Mouse (Mus musculus) right cerebral cortex, adult 18-20 months (tissue): ENCODE measurements around the gene Cdhr5.

Experiments used
- DNase-seq: peaks from one replicate; pipeline ENCODE4 v3.0.0; 2022; ENCODE audit warnings: mixed read lengths

Gene Cdhr5

DNA sequence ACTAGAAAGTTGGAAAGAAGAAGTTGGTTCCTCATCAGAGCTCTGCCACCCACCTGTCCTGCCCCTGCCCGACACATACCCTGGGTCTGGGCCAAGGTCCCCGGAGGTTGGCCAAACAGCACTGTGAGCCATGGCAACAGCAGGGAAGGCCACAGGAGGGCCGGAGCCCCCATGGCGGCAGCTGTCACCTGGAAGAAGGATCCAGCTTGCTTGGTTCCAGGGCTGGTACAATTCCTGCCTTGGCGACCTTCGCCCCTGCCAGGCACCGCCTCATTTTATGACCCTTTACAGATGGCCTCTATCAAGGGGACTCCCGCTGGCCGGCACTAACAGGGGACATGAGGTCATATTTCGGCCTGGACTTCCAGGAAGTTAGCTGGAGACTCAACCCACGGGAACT lies at the start of gene Cdhr5:
Gene Cdhr5 (minus strand): TSS at position 241 of the 400 bp plus-strand sequence.
- DNase-seq = no peak

- no peak for DNase-seq
Measured at GRCm38 (mm10) chr7:141324686-141325085, 48.1 kb upstream of the Cdhr5 start.

GRCm38 (mm10) chr7:141319446-141319845 lies 42.9 kb upstream of the Cdhr5 start:
- no peak for DNase-seq

GRCm38 (mm10) chr7:141317619-141318132 lies 41.1 kb upstream of the Cdhr5 start:
- no peak for DNase-seq

DNA sequence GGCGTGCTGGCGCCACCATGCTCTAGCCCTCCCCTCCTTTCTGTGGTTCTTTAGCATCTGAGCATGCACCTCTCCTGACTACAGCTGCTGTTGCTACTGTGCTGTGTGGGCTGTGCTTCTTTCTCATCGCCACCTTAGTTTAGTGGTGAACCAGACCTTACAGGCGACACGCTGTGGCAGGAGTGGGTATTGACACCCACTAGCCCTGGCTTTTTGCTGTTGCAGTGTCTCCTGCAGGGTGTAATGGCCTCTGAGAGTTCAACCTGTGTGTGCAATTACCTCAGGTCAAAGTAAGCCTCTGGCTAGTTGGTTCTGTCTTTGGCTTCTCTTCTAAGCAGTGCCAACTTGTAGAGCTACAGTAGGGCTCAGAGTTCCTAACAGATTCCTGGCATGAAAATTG lies 39.4 kb upstream of the Cdhr5 start:
- DNase-seq = peak; percentile 58

DNA sequence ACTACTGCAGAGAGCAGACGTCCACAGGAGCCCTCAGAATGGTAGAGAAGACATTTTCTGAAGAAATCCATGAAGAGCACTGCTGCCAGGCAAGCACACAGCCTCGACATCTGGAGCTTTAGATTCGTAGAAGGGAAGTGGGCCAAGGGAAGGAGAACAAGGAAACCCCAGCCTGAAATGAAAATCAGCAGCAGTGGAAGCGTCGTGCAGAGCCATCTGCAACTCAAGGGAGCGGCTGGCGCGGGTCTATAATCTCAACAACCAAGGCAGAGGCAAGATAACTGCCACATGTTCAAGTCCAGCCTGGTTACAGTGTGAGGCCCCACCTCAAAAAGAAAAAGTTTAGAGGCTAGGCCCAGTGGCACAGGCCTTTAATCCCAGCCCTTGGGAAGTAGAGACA lies 38.5 kb upstream of the Cdhr5 start:
- DNase-seq = no peak

DNA sequence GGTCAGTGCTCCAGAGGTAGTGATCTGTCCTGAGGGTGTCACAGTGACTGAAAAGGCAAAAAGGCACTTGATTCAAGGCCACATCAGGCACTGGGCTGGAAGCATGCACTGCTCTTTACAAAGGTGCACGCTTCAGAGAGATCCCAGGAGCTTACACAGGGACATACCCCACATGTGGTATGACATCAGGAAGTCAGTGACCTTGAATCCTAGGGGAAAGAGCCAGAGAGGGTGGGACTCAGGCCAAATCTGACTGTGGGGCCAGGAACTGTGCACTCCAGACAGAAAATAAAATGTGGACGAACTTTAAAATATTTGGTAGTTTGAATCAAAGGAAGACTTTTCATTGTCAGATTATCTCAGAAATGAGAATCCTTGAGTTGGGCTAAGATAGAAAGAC lies 37.8 kb upstream of the Cdhr5 start:
- no peak for DNase-seq

DNA sequence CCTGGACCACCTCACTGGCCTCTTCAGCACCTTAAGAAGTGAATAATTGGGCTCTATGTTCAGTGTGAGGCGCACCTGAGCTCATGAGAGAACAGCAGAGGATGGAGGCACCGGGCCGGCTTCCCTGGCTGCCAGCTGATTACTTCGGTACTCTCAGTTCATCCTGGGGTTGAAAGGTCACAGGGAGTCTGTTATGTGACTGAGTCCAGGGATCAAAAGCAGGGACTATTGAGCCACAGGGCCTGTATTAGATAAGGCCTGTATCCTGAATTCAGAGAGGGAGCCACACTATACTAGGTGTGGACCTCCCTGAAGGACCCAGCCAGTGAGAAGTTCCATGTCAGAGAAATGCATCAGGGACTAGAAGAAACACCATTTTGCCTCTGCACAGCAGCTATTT lies 28.0 kb upstream of the Cdhr5 start:
- DNase-seq = no peak

DNA sequence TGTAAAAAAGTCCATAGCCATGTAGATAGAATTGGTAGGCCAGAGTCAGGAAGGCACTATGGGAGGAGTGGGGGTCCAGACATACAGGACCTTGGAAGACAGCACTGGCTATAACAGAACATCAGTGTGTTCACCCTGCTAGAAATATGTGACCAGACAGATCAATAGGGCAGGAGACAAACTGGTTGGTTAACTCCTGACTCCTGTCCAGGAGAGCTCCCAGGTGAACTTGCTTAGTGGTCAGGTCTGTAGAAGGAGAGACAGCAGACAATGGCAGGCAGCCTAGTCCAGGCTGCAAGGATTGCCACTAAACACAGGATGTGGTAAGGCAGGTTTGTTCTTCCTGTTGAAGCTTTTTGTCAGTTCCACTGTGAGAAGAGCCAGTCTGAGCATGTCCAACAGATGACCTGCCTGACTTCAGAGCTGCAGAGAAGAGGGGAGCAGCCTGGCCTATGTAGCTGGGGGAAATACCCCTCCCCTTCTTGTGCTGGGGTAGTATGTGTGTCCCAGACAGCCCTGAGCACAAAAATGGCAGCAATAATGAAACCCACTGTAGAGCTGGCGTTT lies 26.2 kb upstream of the Cdhr5 start:
- no peak for DNase-seq

GRCm38 (mm10) chr7:141301386-141301785 lies 24.8 kb upstream of the Cdhr5 start:
- DNase-seq = no peak

GRCm38 (mm10) chr7:141299175-141299574 lies 22.6 kb upstream of the Cdhr5 start:
- no peak for DNase-seq

DNA sequence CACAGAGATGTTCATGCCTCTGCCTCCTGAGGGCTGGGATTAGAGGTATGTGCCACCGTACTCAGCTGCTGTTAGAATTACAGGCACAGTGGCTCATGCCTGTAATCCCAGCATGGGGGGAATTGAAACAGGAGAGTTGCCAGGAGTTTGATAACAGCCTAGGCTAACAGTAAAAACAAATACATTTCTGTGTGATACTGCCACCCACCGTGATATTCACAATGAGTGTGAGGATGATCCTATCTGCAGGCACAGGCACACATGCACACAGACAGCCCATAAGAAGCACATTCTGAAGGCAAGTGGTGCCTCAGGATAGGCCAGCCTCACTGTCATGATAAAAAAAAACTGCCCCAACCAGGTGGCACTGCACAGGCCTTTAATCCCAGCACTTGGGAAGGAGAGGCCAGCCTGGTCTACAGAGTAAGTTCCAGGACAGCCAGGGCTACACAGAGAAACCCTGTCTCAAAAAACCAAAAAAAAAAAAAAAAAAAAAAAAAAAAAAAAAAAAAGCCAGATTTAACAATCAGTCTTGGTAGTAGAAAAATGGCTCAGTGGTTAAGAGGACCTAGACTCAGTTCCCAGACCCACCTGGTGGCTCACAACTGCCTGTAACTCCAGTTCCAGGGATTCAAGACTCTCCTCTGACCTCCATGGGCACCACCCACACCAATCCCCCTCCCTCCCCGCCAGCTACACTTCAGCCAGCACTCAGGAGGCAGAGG lies 21.5 kb upstream of the Cdhr5 start:
- DNase-seq = no peak

GRCm38 (mm10) chr7:141294479-141294878 lies 17.9 kb upstream of the Cdhr5 start:
- no peak for DNase-seq

DNA sequence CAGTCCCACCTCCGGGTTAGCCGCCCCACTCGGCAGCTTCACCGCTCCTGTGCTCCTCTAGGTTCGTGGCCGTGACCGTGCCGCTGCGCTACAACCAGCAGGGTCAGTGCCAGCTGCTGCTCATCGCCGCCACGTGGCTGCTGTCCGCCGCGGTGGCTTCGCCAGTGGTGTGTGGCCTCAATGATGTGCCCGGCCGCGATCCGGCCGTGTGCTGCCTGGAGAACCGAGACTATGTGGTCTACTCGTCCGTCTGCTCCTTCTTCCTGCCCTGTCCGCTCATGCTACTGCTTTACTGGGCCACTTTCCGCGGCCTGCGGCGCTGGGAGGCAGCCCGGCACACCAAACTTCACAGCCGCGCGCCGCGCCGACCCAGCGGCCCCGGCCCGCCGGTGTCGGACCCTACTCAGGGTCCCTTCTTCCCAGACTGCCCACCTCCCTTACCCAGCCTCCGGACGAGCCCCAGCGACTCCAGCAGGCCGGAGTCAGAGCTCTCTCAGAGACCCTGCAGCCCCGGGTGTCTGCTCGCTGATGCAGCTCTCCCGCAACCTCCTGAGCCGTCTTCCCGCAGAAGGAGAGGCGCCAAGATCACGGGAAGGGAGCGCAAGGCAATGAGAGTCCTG lies 17.4 kb upstream of the Cdhr5 start:
- DNase-seq = no peak

DNA sequence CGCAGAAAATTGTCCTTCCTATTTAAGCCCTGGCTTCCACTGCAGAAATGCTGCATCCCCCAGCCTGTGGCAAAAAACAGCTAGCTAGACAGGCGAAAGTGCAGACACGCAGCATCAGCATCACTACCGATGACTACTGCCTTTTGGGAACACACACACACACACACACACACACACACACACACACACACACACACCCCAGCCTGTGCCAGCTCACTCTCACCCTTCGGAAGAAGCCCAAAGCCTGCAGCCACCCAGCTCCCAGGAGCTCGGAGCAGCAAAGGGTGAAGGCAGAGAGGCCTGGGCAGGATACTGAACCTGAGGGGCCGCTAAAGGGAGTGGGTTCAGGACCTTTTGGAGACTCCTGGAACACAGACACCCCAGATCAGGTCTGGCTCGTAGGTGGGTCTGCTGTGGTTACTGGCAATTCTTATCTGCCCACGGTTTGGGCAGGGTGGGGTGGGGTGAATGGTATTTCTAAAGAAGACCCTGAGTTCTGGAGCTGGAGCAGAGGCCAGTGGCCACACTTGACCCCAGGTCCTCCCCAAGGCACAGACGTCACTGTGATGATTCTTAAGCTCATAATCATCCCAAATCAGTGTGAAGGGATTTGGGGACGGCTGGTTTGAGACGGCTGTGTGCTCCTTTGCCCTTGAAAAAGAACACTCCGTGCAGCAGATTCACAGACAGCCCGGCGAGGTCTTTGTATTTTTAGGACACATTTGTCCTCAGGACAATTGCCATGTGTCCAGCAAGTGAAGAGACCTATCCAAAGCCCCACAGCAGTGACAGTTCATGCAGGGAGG lies 16.2 kb upstream of the Cdhr5 start:
- DNase-seq = no peak

DNA sequence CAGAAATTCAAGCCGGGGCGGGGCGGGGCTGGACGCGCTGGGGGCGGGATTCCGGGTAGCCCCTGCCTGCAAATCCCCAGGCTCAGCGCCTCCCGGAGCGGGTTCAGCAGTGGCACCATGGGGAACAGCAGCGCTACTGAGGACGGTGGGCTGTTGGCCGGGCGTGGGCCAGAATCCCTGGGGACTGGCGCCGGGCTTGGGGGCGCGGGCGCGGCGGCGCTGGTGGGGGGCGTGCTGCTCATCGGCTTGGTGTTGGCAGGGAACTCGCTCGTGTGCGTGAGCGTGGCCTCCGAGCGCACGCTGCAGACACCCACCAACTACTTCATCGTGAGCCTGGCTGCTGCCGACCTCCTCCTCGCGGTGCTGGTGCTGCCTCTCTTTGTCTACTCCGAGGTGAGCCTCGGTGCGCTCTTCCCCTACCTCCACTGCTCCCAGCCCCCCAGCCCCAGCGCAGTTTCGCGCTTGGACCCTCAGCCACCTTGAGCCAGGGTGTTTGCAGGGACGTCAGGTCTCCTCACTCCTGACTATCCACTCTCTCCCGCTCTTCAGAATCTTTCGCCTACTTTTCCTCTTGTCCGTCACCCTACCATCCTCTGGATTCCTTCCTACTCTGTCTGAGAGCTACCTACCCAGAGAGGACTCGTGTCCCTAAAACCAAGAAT lies 15.5 kb upstream of the Cdhr5 start, which contains the start of gene Drd4:
Gene Drd4 (plus strand): TSS at position 86 of the 662 bp plus-strand sequence.
- DNase-seq = peak; percentile 31

DNA sequence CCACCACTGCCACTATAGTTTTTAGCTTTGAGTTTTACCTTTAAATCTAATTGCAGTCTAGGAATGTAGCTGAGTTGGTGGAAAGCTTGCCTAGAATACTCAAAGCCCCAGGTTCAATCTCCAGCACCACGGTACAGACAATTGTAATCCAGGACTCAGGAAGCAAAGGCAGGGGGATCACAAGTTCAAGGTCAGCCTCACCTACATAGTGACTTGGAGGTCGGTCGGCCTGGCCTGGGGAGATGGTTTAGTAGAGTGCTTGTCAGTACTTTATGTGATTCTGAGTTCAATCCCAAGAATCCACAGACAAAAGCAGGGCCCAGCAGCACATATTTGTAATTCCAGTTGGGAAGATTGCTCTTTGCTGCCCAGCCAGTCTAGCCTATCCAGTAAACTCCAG lies 11.5 kb upstream of the Cdhr5 start:
- no peak for DNase-seq

GRCm38 (mm10) chr7:141282756-141283155 lies 6.2 kb upstream of the Cdhr5 start:
- DNase-seq = no peak

DNA sequence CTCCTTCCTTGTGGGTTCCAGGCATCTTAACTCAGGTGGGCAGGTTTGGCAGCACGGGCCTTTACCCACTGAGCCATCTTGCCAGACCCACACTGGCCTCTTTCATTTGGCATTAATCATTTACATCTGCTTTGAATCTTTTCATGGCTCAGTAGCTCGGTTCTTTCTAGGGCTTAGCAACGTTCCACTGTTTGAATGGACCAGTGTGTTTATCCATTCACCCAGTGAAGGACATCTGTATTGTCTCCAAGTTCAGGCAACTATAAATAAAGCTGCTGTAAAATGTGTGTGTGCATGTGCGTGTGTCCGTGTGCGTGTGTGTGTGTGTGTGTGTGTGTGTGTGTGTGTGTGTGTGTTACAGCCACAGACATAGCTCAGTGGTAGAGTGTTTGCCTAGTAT lies 4.9 kb upstream of the Cdhr5 start:
- DNase-seq = no peak

- no peak for DNase-seq
Measured at GRCm38 (mm10) chr7:141278766-141279590, 2.4 kb upstream of the Cdhr5 start, which contains the start of gene Sct. TSS of gene Sct (minus strand) at chr7:141279133.
